Mouse (Mus musculus) midbrain, postnatal 0 days (tissue): ENCODE data around the gene Arhgef17. TPM values are rescaled to one million over a fixed set of nuclear protein-coding genes. Genes with fewer than 3 reads are reported as not detected.

Experiments used
- ATAC-seq: fragments of 200-750 bp; cut with Nextera tagmentation; 2 replicates; pipeline ENCODE4 v1.8.0; 2017; ENCODE audit warnings: moderate number of reproducible peaks, mild to moderate bottlenecking, moderate TSS enrichment, moderate library complexity; ENCODE audit not compliant: low FRiP score
- DNase-seq: peaks from one replicate; pipeline ENCODE4 v3.0.0-alpha.2; 2015; ENCODE audit warnings: low spot score
- H3K27ac ChIP-seq: fragments of 300-500 bp; sonication (generic); 2 replicates; pipeline ENCODE4 v1.5.1; 2014; ENCODE audit warnings: low read depth, mild to moderate bottlenecking, low read length, mixed read lengths
- H3K27me3 ChIP-seq: fragments of 300-500 bp; sonication (generic); 2 replicates; pipeline ENCODE4 v1.6.1; 2014; ENCODE audit warnings: low read length, control low read depth, mixed read lengths; ENCODE audit not compliant: insufficient read depth
- H3K36me3 ChIP-seq: fragments of 300-500 bp; sonication (generic); 2 replicates; pipeline ENCODE4 v1.6.1; 2014; ENCODE audit warnings: low read length, control low read depth, mixed read lengths; ENCODE audit not compliant: insufficient read depth
- H3K4me1 ChIP-seq: fragments of 300-500 bp; sonication (generic); 2 replicates; pipeline ENCODE4 v1.6.1; 2014; ENCODE audit warnings: mild to moderate bottlenecking, control low read depth, antibody characterized with exemption, low read length, mixed read lengths; ENCODE audit not compliant: insufficient read depth
- H3K4me2 ChIP-seq: fragments of 300-500 bp; sonication (generic); 2 replicates; pipeline ENCODE4 v1.6.1; 2014; ENCODE audit warnings: low read depth, mild to moderate bottlenecking, low read length, mixed read lengths; ENCODE audit not compliant: poor library complexity, severe bottlenecking
- H3K4me3 ChIP-seq: fragments of 300-500 bp; sonication (generic); 2 replicates; pipeline ENCODE4 v1.5.1; 2014; ENCODE audit warnings: low read depth, mild to moderate bottlenecking, low read length, moderate library complexity
- H3K9ac ChIP-seq: fragments of 300-500 bp; sonication (generic); replicated peaks from 2 replicates; pipeline ENCODE4 v1.6.1; 2014; ENCODE audit warnings: mild to moderate bottlenecking, low read length, moderate library complexity, mixed read lengths; ENCODE audit not compliant: poor library complexity, severe bottlenecking
- H3K9me3 ChIP-seq: fragments of 300-500 bp; sonication (generic); 2 replicates; pipeline ENCODE4 v1.6.1; 2016; ENCODE audit warnings: low read length, control low read depth
- CTCF ChIP-seq: IDR thresholded peaks from 2 replicates; pipeline ENCODE4 v1.5.1; 2016; ENCODE audit warnings: antibody characterized with exemption, mild to moderate bottlenecking
- WGBS: fragments of 180-500 bp; shearing (Covaris S2); extraction: QIAGEN DNeasy Blood & Tissue Kit; methylation state at CpG from one replicate; pipeline ENCODE4 v1.1.7; 2014; 5-methylcytosine and 5-hydroxymethylcytosine counted together
- polyA plus RNA-seq: library from polyadenylated mRNA; unstranded; fragments of >200 nt; fragmentation: Nextera tagmentation; extraction: Ambion mirVana; gene quantifications from 2 replicates; pipeline ENCODE4 v1.2.1, GENCODE M21; 2015
- total RNA-seq: library from RNA; depleted of rRNA; stranded (reverse); fragments of >200 nt; gene quantifications from 2 replicates; pipeline ENCODE4 v1.2.3, GENCODE M21; 2014

Gene Arhgef17
- total and polyA plus RNA-seq, 2 experiments from 2014 or later = 16.3 to 89.1 TPM

DNA sequence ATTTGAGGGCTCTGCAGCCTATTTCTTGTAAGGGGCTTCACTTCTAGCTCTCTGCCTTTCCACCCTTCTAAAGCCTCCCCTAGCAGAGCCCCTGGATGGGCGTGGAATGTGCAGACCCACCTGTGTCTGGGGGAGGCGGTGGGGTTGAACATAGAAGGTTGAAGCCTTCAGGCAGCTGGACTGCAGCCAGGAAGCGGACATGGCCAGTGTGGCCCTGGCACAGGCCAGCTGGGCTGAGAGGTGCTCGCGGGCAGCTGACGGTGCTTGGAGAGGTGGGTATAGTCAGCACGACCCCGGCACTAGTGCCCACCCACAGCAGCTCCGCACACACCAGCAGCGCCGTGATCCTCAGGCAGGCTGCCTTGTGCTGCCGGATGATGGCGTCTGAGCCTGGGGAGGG is 55.6 kb downstream of the Arhgef17 start:
- Histone ChIP-seq H3K9ac (no peak overlapping the region), H3K4me2 (no peak overlapping the region), H3K9me3 (no peaks in the 10 kb centered on the region), H3K27ac (no peak overlapping the region), H3K36me3 (peaks cover 63% of the 10 kb centered on the region), H3K4me3 (no peak overlapping the region), H3K4me1 (no peaks in the 10 kb centered on the region), H3K27me3 (no peaks in the 10 kb centered on the region)
- 88% methylated on average over 13 of the region's 13 CpGs for WGBS
- ATAC-seq (no peak), DNase-seq (no peak)
- TF ChIP-seq CTCF = no peak

DNA sequence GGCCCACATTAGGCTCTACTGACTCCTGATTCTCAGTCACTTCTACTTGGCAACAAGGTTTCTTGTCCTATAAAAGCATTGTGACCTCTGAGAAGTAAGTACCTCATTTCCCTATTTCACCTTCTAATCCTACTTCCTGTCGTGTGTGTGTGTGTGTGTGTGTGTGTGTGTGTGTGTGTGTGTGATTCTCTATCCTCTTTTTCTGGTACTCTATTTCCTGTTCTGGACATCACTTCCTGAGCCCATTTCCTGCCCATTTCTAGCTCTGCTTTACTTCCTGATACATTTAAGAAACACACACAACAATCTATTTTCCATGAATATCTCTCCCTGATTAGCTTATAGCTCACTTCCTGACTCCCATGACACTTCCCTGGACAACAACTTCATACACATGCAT is 56.1 kb downstream of the Arhgef17 start:
- peaks cover 59% of the 10 kb centered on the region for H3K36me3 ChIP-seq
- no peaks in the 10 kb centered on the region for H3K9me3 ChIP-seq
- no peak overlapping the region for H3K27ac ChIP-seq
- H3K9ac ChIP-seq = no peak overlapping the region
- WGBS = 45% methylated on average over 1 of the region's 1 CpGs
- ATAC-seq (no peak), DNase-seq (no peak)
- H3K4me2 ChIP-seq = no peak overlapping the region
- no peak for TF ChIP-seq CTCF
- H3K4me1 ChIP-seq = no peaks in the 10 kb centered on the region
- no peaks in the 10 kb centered on the region for H3K27me3 ChIP-seq
- H3K4me3 ChIP-seq = no peak overlapping the region

DNA sequence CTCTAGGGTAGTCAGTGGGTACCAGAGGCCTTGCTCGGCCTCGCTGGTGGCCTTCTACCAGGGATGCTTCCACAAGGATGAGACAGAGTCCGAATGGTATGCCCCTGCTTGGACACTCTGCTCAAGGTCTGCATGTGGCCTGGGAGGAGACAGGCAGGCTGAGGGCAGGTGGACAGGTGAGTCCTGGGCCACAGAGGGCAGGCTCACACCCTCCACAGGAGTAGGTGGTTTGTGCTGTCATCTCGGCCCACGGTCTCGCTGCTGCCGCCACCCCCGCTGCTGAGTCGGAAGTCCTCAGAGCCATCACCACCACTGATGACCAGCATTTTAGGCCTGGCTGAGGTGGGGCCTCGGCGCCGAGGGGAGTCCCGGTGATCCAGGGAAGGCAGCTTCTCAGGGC is 58.7 kb downstream of the Arhgef17 start:
- H3K27ac ChIP-seq = no peak overlapping the region
- no peak overlapping the region for H3K4me2 ChIP-seq
- no peaks in the 10 kb centered on the region for H3K4me1 ChIP-seq
- DNase-seq (no peak), ATAC-seq (no peak)
- H3K9ac ChIP-seq = no peak overlapping the region
- H3K9me3 ChIP-seq = no peaks in the 10 kb centered on the region
- WGBS = 94% methylated on average over 13 of the region's 13 CpGs
- no peaks in the 10 kb centered on the region for H3K27me3 ChIP-seq
- H3K4me3 ChIP-seq = no peak overlapping the region
- H3K36me3 ChIP-seq = peaks cover 36% of the 10 kb centered on the region
- TF ChIP-seq CTCF = no peak

DNA sequence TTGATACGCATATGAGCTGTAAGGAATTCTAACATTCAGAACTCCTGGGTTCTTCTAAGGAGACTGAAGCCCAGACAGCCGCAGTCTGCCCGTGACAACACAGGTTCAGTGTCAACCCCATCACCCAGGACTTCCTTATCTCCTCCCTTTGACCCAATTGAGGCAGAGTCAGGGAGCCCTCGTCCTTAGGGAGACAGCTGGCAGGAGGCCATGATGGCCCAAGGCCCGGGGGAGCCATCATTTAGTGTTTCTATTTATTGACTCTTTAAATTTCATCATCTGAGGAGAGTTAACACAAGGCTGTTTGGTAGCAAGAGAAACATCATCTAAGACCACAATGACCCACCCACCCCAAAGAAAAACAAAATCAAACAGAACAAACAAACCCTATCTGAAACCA is 60.0 kb downstream of the Arhgef17 start:
- H3K27me3 ChIP-seq = no peaks in the 10 kb centered on the region
- H3K27ac ChIP-seq = no peak overlapping the region
- TF ChIP-seq CTCF = no peak
- no peak overlapping the region for H3K9ac ChIP-seq
- DNase-seq (no peak), ATAC-seq (no peak)
- H3K4me3 ChIP-seq = no peak overlapping the region
- no peaks in the 10 kb centered on the region for H3K9me3 ChIP-seq
- no peaks in the 10 kb centered on the region for H3K4me1 ChIP-seq
- 92% methylated on average over 5 of the region's 5 CpGs for WGBS
- peaks cover 26% of the 10 kb centered on the region for H3K36me3 ChIP-seq
- no peak overlapping the region for H3K4me2 ChIP-seq

DNA sequence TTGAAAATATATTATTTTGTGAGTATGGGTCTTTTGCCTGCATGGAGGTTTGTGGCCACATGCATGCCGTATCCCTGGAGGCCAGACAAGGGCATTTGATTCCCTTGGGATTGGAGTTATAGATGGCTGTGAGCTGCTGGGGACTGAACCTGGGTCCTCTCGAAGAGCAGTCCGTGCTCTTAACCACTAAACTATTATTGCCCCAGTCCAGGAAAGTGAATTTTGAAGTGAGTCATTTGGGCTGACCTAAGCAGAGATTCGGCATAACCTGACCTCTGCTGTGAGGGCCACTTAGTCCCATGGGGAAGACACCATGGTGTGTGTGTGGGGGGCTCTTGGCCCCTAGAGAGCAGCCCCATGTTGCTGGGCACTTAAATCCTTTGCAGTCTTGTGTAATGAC is 60.6 kb downstream of the Arhgef17 start:
- no peak for ATAC-seq
- no peaks in the 10 kb centered on the region for H3K4me1 ChIP-seq
- WGBS = 85% methylated on average over 4 of the region's 4 CpGs

DNA sequence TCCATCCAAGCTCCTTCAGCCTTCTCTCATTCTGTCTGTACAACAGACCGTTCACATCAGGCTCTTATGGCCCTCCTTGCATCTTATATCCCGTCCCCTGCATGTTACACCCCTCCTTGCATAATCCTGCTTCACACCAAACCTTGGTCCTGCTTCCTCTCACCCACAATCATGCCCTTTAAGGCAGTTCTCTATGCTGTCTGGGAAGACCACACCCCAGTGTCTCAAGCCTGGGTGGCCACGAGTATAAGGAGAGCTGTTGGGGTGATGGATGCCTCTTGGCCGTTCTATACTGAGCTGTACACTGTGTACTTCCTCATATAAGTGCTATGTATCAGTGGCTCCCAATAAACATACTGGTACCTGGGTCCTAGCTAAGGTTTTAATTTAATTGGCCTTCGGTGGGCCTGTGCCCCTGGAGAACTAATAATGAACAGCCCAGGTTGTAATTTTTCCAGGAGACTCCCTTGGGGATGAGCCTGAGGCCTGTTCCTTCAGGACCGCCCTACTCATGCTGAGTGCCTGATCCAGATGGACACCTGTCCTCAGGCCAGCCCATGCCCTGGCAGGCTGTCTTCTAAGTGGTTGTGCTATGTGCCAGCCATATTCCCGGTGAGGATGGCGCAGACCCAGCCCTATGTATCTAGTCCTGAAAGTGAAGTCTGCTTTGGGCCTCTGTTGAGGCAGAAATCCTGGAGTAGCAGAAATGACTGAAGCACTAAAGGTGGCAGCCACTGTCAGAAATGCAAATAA is 61.9 kb downstream of the Arhgef17 start:
- WGBS = 86% methylated on average over 8 of the region's 8 CpGs
- Histone ChIP-seq H3K9me3 (no peaks in the 10 kb centered on the region), H3K27me3 (no peaks in the 10 kb centered on the region), H3K4me1 (no peaks in the 10 kb centered on the region), H3K4me3 (no peak overlapping the region), H3K36me3 (peaks cover 14% of the 10 kb centered on the region), H3K27ac (no peak overlapping the region), H3K9ac (no peak overlapping the region), H3K4me2 (no peak overlapping the region)
- TF ChIP-seq CTCF = no peak
- ATAC-seq (no peak), DNase-seq (no peak)

More for the DNA sequence above, 60.6 kb downstream of the Arhgef17 start:
- Histone ChIP-seq H3K9ac (no peak overlapping the region), H3K4me3 (no peak overlapping the region), H3K27me3 (no peaks in the 10 kb centered on the region), H3K9me3 (no peaks in the 10 kb centered on the region), H3K27ac (no peak overlapping the region), H3K4me2 (no peak overlapping the region), H3K36me3 (peaks cover 21% of the 10 kb centered on the region)
- TF ChIP-seq CTCF = no peak
- no peak for DNase-seq
